Mouse (Mus musculus) megakaryocyte, embryonic 14.5 days (primary cell): ENCODE measurements at regions not wholly inside any gene's neighbourhood (a gene's known extent, or its start where the extent isn't known, plus 50 kb on each side); places are given as distances from the start of the nearest gene placed in this dataset.

Experiments
- FLI1 ChIP-seq: IDR thresholded peaks from 2 replicates; pipeline ENCODE4 v1.6.1; 2012; ENCODE audit warnings: low read length, inconsistent platforms, mixed read lengths
- GATA1 ChIP-seq: IDR thresholded peaks from 3 replicates; pipeline ENCODE4 v1.6.1; 2012; ENCODE audit warnings: mixed read lengths, low read length, inconsistent platforms, borderline replicate concordance

- TF ChIP-seq GATA1 (no peak), FLI1 (no peak)
Observed at GRCm38 (mm10) chr3:143377446-143377845, 495.6 kb upstream of the Pkn2 start.
